ENCODE assay signal across 16 mouse cellular contexts in genomic region chr1:164449626-164450025, GRCm38 (mm10). TPM values are rescaled to one million over a fixed set of nuclear protein-coding genes. Genes with fewer than 3 reads are reported as not detected.
DNase-seq lines count a peak whose midpoint lies in the region; ATAC-seq lines count a peak whose summit lies in the region.
"Had no signal": no experiment of that assay in that cellular context is flagged by ENCODE, and none has a peak within 500 bp of the region (broad histone marks: within the 10 kb centered on the region; RNA-seq: fewer than 3 reads in every experiment).

No protein-coding gene starts in this region.

- no peak overlapping the region for H3K4me3 ChIP-seq in kidney, embryonic 15.5 days (replicated peaks)
- H3K4me3 ChIP-seq: embryonic facial prominence, embryonic 10.5 days; limb, embryonic 13.5 days; myocyte had no signal

- H3K4me1 ChIP-seq in kidney, embryonic 15.5 days, result 0 out of 2 replicates have a peak, but pooled peaks cover 6% of the 10 kb centered on the region

- H3K36me3 ChIP-seq in kidney, embryonic 15.5 days, result peaks cover 53% of the 10 kb centered on the region
- H3K36me3 ChIP-seq: limb, embryonic 13.5 days had no signal

- H3K27ac ChIP-seq in kidney, embryonic 15.5 days, result no peak overlapping the region
- H3K27ac ChIP-seq: embryonic facial prominence, embryonic 10.5 days; hindbrain, postnatal 0 days; limb, embryonic 13.5 days had no signal

- DNase-seq in adrenal gland, postnatal 10 days, result peak; percentile 22
- DNase-seq in adrenal gland, adult 18-20 months (ENCODE audit: low spot score in 2 of 2), result no peak
- DNase-seq in kidney, adult 18-20 months, result peak; percentile 75
- peak; percentile 46 for DNase-seq in ES-CJ7 (ENCODE audit: low read depth, low spot score)
- DNase-seq in kidney, postnatal 25 days, result peak; percentile 79 to 90
- no peak for DNase-seq in cerebellum, adult 18-20 months
- DNase-seq: cerebellum, postnatal 10 days; layer of hippocampus, postnatal 36 days; spleen, adult 18-20 months had no signal

- no peak for ATAC-seq in kidney, embryonic 15.5 days (replicated peaks; ENCODE audit: low FRiP score)
- no peak for ATAC-seq in CD4-positive, CD25-positive, alpha-beta regulatory T cell, adult 4 months
- ATAC-seq: hindbrain, postnatal 0 days had no signal

- H3K9ac ChIP-seq in kidney, embryonic 15.5 days, result no peak overlapping the region
- H3K9ac ChIP-seq: limb, embryonic 13.5 days had no signal

- no peak overlapping the region for H3K4me2 ChIP-seq in kidney, embryonic 15.5 days
- H3K4me2 ChIP-seq: limb, embryonic 13.5 days; midbrain, embryonic 11.5 days had no signal

- 90% methylated on average over 8 of the region's 8 CpGs for WGBS in kidney, embryonic 15.5 days

- H3K27me3 ChIP-seq in kidney, embryonic 15.5 days, result no peaks in the 10 kb centered on the region

- no peaks in the 10 kb centered on the region for H3K9me3 ChIP-seq in kidney, embryonic 15.5 days (replicated peaks)
- H3K9me3 ChIP-seq: embryonic facial prominence, embryonic 10.5 days; limb, embryonic 13.5 days had no signal

RNA-seq across cellular contexts. Expression of gene Atp1b1, which starts 8.5 kb away (rescaled TPM):
- 100 to 1,000 TPM in 1 of 2 experiments, 10 to 100 TPM in 1; 88.2 to 115 TPM for total RNA-seq in adrenal gland, postnatal 10 days (2021)
- 10 to 100 TPM; 60.3 to 71.3 TPM for total RNA-seq in adrenal gland, adult 18-20 months (2021)
- polyA plus RNA-seq in kidney, embryonic 15.5 days (2015; fragmentation: Nextera tagmentation; extraction: Ambion mirVana), result 163 and 179 TPM in 2 replicates
- 1 to 10 TPM; 3.4 to 4.1 TPM for polyA plus RNA-seq in CD4-positive, CD25-positive, alpha-beta regulatory T cell, adult 4 months (2017; shearing (Covaris generic))

Comparison
In these comparisons a context has a peak if more than half of its experiments do, and no peak if none do; other contexts are left out.
1. DNase-seq: peak in adrenal gland, postnatal 10 days (single experiment), kidney, adult 18-20 months (single experiment), ES-CJ7 (single experiment) and kidney, postnatal 25 days (2 of 2); none in adrenal gland, adult 18-20 months (0 of 2) and cerebellum, adult 18-20 months (0 of 2).